Mouse (Mus musculus) hindbrain, embryonic 16.5 days (tissue): Measurements from ENCODE around the gene Fkbp1b. TPM values are rescaled to one million over a fixed set of nuclear protein-coding genes. Genes with fewer than 3 reads are reported as not detected.
A peak's percentile ranks its signal among the peaks of the same experiment; 100 is the strongest.

Experiments used
- ATAC-seq: fragments of 200-750 bp; cut with Nextera tagmentation; 2 replicates; pipeline ENCODE4 v1.8.0; 2017; ENCODE audit warnings: moderate TSS enrichment, moderate library complexity
- H3K27ac ChIP-seq: fragments of 300-500 bp; sonication (generic); 2 replicates; pipeline ENCODE4 v1.5.1; 2014; ENCODE audit warnings: low read depth, mild to moderate bottlenecking, control low read depth, low read length, moderate library complexity
- H3K27me3 ChIP-seq: fragments of 300-500 bp; sonication (generic); replicated peaks from 2 replicates; pipeline ENCODE4 v1.6.1; 2014; ENCODE audit warnings: low read length; ENCODE audit not compliant: control insufficient read depth, insufficient read depth
- H3K36me3 ChIP-seq: fragments of 300-500 bp; sonication (generic); 2 replicates; pipeline ENCODE4 v1.6.1; 2014; ENCODE audit warnings: mild to moderate bottlenecking, low read length, moderate library complexity, mixed read lengths; ENCODE audit not compliant: control insufficient read depth, insufficient read depth
- H3K4me1 ChIP-seq: fragments of 300-500 bp; sonication (generic); 2 replicates; pipeline ENCODE4 v1.6.1; 2014; ENCODE audit warnings: low read depth, low read length; ENCODE audit not compliant: control insufficient read depth, insufficient read depth
- H3K4me2 ChIP-seq: fragments of 300-500 bp; sonication (generic); 2 replicates; pipeline ENCODE4 v1.6.1; 2014; ENCODE audit warnings: mild to moderate bottlenecking, low read length, control low read depth, moderate library complexity
- H3K4me3 ChIP-seq: fragments of 300-500 bp; sonication (generic); 2 replicates; pipeline ENCODE4 v1.5.1; 2014; ENCODE audit warnings: mild to moderate bottlenecking, low read length, control low read depth, moderate library complexity
- H3K9ac ChIP-seq: fragments of 300-500 bp; sonication (generic); 2 replicates; pipeline ENCODE4 v1.6.1; 2014; ENCODE audit warnings: low read depth, mild to moderate bottlenecking, control low read depth, low read length, moderate library complexity
- H3K9me3 ChIP-seq: fragments of 300-500 bp; sonication (generic); 2 replicates; pipeline ENCODE4 v1.6.1; 2014; ENCODE audit warnings: mild to moderate bottlenecking, low read length, moderate library complexity; ENCODE audit not compliant: control insufficient read depth
- WGBS: fragments of 180-500 bp; shearing (Covaris S2); extraction: QIAGEN DNeasy Blood & Tissue Kit; methylation state at CpG from one replicate; pipeline ENCODE4 v1.1.7; 2014; 5-methylcytosine and 5-hydroxymethylcytosine counted together
- polyA plus RNA-seq: library from polyadenylated mRNA; unstranded; fragments of >200 nt; fragmentation: Nextera tagmentation; extraction: Ambion mirVana; gene quantifications from 2 replicates; pipeline ENCODE4 v1.2.1, GENCODE M21; 2015

The Fkbp1b gene
- polyA plus RNA-seq, 1 experiment from 2014 or later: 80.0 TPM

- 89% methylated on average over 4 of the region's 4 CpGs for WGBS
- H3K27ac ChIP-seq: no peak overlapping the region
- H3K4me2 ChIP-seq: no peak overlapping the region
- H3K9me3 ChIP-seq: no peaks in the 10 kb centered on the region
- H3K36me3 ChIP-seq: no peaks in the 10 kb centered on the region
- no peaks in the 10 kb centered on the region for H3K27me3 ChIP-seq
- ATAC-seq: no peak
- H3K9ac ChIP-seq: no peak overlapping the region
- no peak overlapping the region for H3K4me3 ChIP-seq
- no peaks in the 10 kb centered on the region; the same call in 1 of the 2 replicates for H3K4me1 ChIP-seq
Measured at GRCm38 (mm10) chr12:4862672-4863071, 21.3 kb upstream of the Fkbp1b start.

- no peak overlapping the region for H3K9ac ChIP-seq
- H3K9me3 ChIP-seq: no peaks in the 10 kb centered on the region
- H3K4me3 ChIP-seq: no peak overlapping the region
- H3K27me3 ChIP-seq: no peaks in the 10 kb centered on the region
- 45% methylated on average over 11 of the region's 11 CpGs for WGBS
- no peaks in the 10 kb centered on the region; the same call in 1 of the 2 replicates for H3K4me1 ChIP-seq
- H3K4me2 ChIP-seq: no peak overlapping the region
- ATAC-seq: peak; percentile 56; the same call in 1 of the 2 replicates
- peaks cover 3% of the 10 kb centered on the region; the same call in 1 of the 2 replicates for H3K36me3 ChIP-seq
- no peak overlapping the region for H3K27ac ChIP-seq
Measured at GRCm38 (mm10) chr12:4859241-4859914, 18.0 kb upstream of the Fkbp1b start.

- no peak overlapping the region for H3K4me3 ChIP-seq
- H3K36me3 ChIP-seq: peaks cover 3% of the 10 kb centered on the region; the same call in 1 of the 2 replicates
- no peak for ATAC-seq
- H3K27ac ChIP-seq: no peak overlapping the region
- no peaks in the 10 kb centered on the region for H3K27me3 ChIP-seq
- H3K4me2 ChIP-seq: no peak overlapping the region
- 100% methylated on average over 2 of the region's 2 CpGs for WGBS
- no peak overlapping the region for H3K9ac ChIP-seq
- H3K4me1 ChIP-seq: no peaks in the 10 kb centered on the region
- H3K9me3 ChIP-seq: no peaks in the 10 kb centered on the region
Measured at GRCm38 (mm10) chr12:4856834-4857233, 15.4 kb upstream of the Fkbp1b start.

- Histone ChIP-seq H3K4me3 (no peak overlapping the region), H3K36me3 (peaks cover 3% of the 10 kb centered on the region; the same call in 1 of the 2 replicates), H3K9ac (no peak overlapping the region), H3K4me2 (no peak overlapping the region), H3K27me3 (no peaks in the 10 kb centered on the region), H3K9me3 (no peaks in the 10 kb centered on the region), H3K27ac (no peak overlapping the region), H3K4me1 (no peaks in the 10 kb centered on the region)
- ATAC-seq: no peak
- 97% methylated on average over 5 of the region's 5 CpGs for WGBS
Measured at GRCm38 (mm10) chr12:4856160-4856559, 14.8 kb upstream of the Fkbp1b start.

- H3K9ac ChIP-seq: peak overlapping the region; percentile 52
- H3K4me3 ChIP-seq: peak overlapping the region; percentile 51
- H3K4me1 ChIP-seq: peaks cover 15% of the 10 kb centered on the region
- H3K27ac ChIP-seq: no peak overlapping the region; the same call in 1 of the 2 replicates
- WGBS: 0% methylated on average over 12 of the region's 12 CpGs
- no peaks in the 10 kb centered on the region for H3K36me3 ChIP-seq
- peak overlapping the region; percentile 75 for H3K4me2 ChIP-seq
- ATAC-seq: peak; percentile 7
- no peaks in the 10 kb centered on the region for H3K27me3 ChIP-seq
- H3K9me3 ChIP-seq: no peaks in the 10 kb centered on the region
Measured at GRCm38 (mm10) chr12:4843741-4844140, 2.4 kb upstream of the Fkbp1b start.

- Histone ChIP-seq H3K36me3 (no peaks in the 10 kb centered on the region), H3K27me3 (no peaks in the 10 kb centered on the region), H3K9me3 (no peaks in the 10 kb centered on the region), H3K4me3 (peak within 1 kb of the TSS; percentile 51), H3K4me2 (peak within 1 kb of the TSS; percentile 75), H3K27ac (peak within 1 kb of the TSS; percentile 7; the same call in 1 of the 2 replicates), H3K4me1 (peaks cover 15% of the 10 kb centered on the region), H3K9ac (peak within 1 kb of the TSS; percentile 52)
- WGBS: under 1% methylated on average over 30 of the region's 30 CpGs
- ATAC-seq: peak; percentile 93
Measured at GRCm38 (mm10) chr12:4842890-4843597, 1.7 kb upstream of the Fkbp1b start, which contains the start of gene Wdcp. Gene Wdcp (plus strand): TSS chr12:4843303.

GRCm38 (mm10) chr12:4842456-4842855 lies 1.1 kb upstream of the Fkbp1b start:
- H3K4me1 ChIP-seq: peaks cover 15% of the 10 kb centered on the region
- H3K27me3 ChIP-seq: no peaks in the 10 kb centered on the region
- H3K27ac ChIP-seq: no peak overlapping the region
- H3K9me3 ChIP-seq: no peaks in the 10 kb centered on the region
- no peak overlapping the region for H3K9ac ChIP-seq
- H3K4me3 ChIP-seq: no peak overlapping the region
- H3K36me3 ChIP-seq: no peaks in the 10 kb centered on the region
- 89% methylated on average over 8 of the region's 8 CpGs for WGBS
- ATAC-seq: no peak
- no peak overlapping the region for H3K4me2 ChIP-seq

- no peaks in the 10 kb centered on the region for H3K36me3 ChIP-seq
- H3K4me2 ChIP-seq: peak overlapping the region; percentile 93
- H3K9me3 ChIP-seq: no peaks in the 10 kb centered on the region
- H3K9ac ChIP-seq: peak overlapping the region; percentile 89
- 1% methylated on average over 11 of the region's 11 CpGs for WGBS
- peak; percentile 10; the same call in 1 of the 2 replicates for ATAC-seq
- H3K27me3 ChIP-seq: no peaks in the 10 kb centered on the region
- peak overlapping the region; percentile 92 for H3K4me3 ChIP-seq
- peaks cover 15% of the 10 kb centered on the region for H3K4me1 ChIP-seq
- no peak overlapping the region for H3K27ac ChIP-seq
Measured at GRCm38 (mm10) chr12:4840741-4841140, 650 bp downstream of the Fkbp1b start.

GRCm38 (mm10) chr12:4840010-4840409 lies 1.4 kb downstream of the Fkbp1b start:
- Histone ChIP-seq H3K9me3 (no peaks in the 10 kb centered on the region), H3K9ac (no peak overlapping the region), H3K4me3 (peak overlapping the region; percentile 92; the same call in 1 of the 2 replicates), H3K4me2 (peak overlapping the region; percentile 93), H3K4me1 (peaks cover 15% of the 10 kb centered on the region), H3K27me3 (no peaks in the 10 kb centered on the region), H3K27ac (no peak overlapping the region), H3K36me3 (no peaks in the 10 kb centered on the region)
- 63% methylated on average over 6 of the region's 6 CpGs for WGBS
- no peak for ATAC-seq
